Mouse (Mus musculus) neural tube, embryonic 12.5 days (tissue): ENCODE results near the gene Syn3. TPM values are rescaled to one million over a fixed set of nuclear protein-coding genes. Genes with fewer than 3 reads are reported as not detected.

ENCODE experiments used
- ATAC-seq: fragments of 200-750 bp; cut with Nextera tagmentation; 2 replicates; pipeline ENCODE4 v1.8.0; 2017; ENCODE audit warnings: low read depth, mild to moderate bottlenecking, moderate TSS enrichment, moderate library complexity; ENCODE audit not compliant: low FRiP score
- H3K27ac ChIP-seq: fragments of 300-500 bp; sonication (generic); 2 replicates; pipeline ENCODE4 v1.5.1; 2016
- H3K27me3 ChIP-seq: fragments of 300-500 bp; sonication (generic); replicated peaks from 2 replicates; pipeline ENCODE4 v1.6.1; 2016; ENCODE audit warnings: mild to moderate bottlenecking
- H3K36me3 ChIP-seq: fragments of 300-500 bp; sonication (generic); 2 replicates; pipeline ENCODE4 v1.6.1; 2016; ENCODE audit warnings: mild to moderate bottlenecking
- H3K4me1 ChIP-seq: fragments of 300-500 bp; sonication (generic); 2 replicates; pipeline ENCODE4 v1.6.1; 2016
- H3K4me2 ChIP-seq: fragments of 300-500 bp; sonication (generic); replicated peaks from 2 replicates; pipeline ENCODE4 v1.6.1; 2016; ENCODE audit warnings: mild to moderate bottlenecking
- H3K4me3 ChIP-seq: fragments of 300-500 bp; sonication (generic); 2 replicates; pipeline ENCODE4 v1.5.1; 2016
- H3K9ac ChIP-seq: fragments of 300-500 bp; sonication (generic); 2 replicates; pipeline ENCODE4 v1.6.1; 2016; ENCODE audit warnings: mild to moderate bottlenecking
- H3K9me3 ChIP-seq: fragments of 300-500 bp; sonication (generic); 2 replicates; pipeline ENCODE4 v1.6.1; 2016; ENCODE audit warnings: mild to moderate bottlenecking
- WGBS: fragments of 180-500 bp; shearing (Covaris S2); methylation state at CpG from one replicate; pipeline ENCODE4 v1.1.7; 2016; 5-methylcytosine and 5-hydroxymethylcytosine counted together
- polyA plus RNA-seq: library from polyadenylated mRNA; unstranded; fragments of >200 nt; fragmentation: Nextera tagmentation; extraction: Ambion mirVana; gene quantifications from 2 replicates; pipeline ENCODE4 v1.2.1, GENCODE M21; 2016

Gene Syn3
- polyA plus RNA-seq, 1 experiment from 2014 or later: 7.9 TPM

GRCm38 (mm10) chr10:86295454-86296098 is 203.1 kb downstream of the Syn3 start:
- H3K4me1 ChIP-seq: peaks cover 13% of the 10 kb centered on the region
- no peak overlapping the region for H3K27ac ChIP-seq
- H3K9me3 ChIP-seq: no peaks in the 10 kb centered on the region
- WGBS: 17% methylated on average over 13 of the region's 13 CpGs
- no peaks in the 10 kb centered on the region for H3K36me3 ChIP-seq
- H3K4me2 ChIP-seq: peak overlapping the region; percentile 57
- H3K27me3 ChIP-seq: peaks cover 5% of the 10 kb centered on the region
- 0 out of 2 replicates have a peak overlapping the region, but pooled peaks have one; percentile 38 for H3K9ac ChIP-seq
- H3K4me3 ChIP-seq: no peak overlapping the region
- ATAC-seq: 0 out of 2 replicates have a peak, but pooled peaks have one; percentile 7

GRCm38 (mm10) chr10:86294599-86295365 is 203.9 kb downstream of the Syn3 start:
- H3K9ac ChIP-seq: no peak overlapping the region
- H3K36me3 ChIP-seq: no peaks in the 10 kb centered on the region
- no peak overlapping the region for H3K27ac ChIP-seq
- H3K9me3 ChIP-seq: no peaks in the 10 kb centered on the region
- no peak overlapping the region for H3K4me3 ChIP-seq
- H3K27me3 ChIP-seq: peaks cover 5% of the 10 kb centered on the region
- 65% methylated on average over 10 of the region's 10 CpGs for WGBS
- H3K4me1 ChIP-seq: peaks cover 13% of the 10 kb centered on the region
- no peak for ATAC-seq
- no peak overlapping the region for H3K4me2 ChIP-seq

- H3K4me3 ChIP-seq: no peak overlapping the region
- no peak overlapping the region for H3K27ac ChIP-seq
- ATAC-seq: no peak
- no peaks in the 10 kb centered on the region for H3K36me3 ChIP-seq
- no peaks in the 10 kb centered on the region for H3K9me3 ChIP-seq
- no peak overlapping the region for H3K4me2 ChIP-seq
- H3K9ac ChIP-seq: no peak overlapping the region
- H3K27me3 ChIP-seq: peaks cover 5% of the 10 kb centered on the region
- WGBS: 80% methylated on average over 1 of the region's 1 CpGs
- peaks cover 13% of the 10 kb centered on the region for H3K4me1 ChIP-seq
These were observed 204.8 kb downstream of the Syn3 start for GRCm38 (mm10) chr10:86293880-86294279.

DNA sequence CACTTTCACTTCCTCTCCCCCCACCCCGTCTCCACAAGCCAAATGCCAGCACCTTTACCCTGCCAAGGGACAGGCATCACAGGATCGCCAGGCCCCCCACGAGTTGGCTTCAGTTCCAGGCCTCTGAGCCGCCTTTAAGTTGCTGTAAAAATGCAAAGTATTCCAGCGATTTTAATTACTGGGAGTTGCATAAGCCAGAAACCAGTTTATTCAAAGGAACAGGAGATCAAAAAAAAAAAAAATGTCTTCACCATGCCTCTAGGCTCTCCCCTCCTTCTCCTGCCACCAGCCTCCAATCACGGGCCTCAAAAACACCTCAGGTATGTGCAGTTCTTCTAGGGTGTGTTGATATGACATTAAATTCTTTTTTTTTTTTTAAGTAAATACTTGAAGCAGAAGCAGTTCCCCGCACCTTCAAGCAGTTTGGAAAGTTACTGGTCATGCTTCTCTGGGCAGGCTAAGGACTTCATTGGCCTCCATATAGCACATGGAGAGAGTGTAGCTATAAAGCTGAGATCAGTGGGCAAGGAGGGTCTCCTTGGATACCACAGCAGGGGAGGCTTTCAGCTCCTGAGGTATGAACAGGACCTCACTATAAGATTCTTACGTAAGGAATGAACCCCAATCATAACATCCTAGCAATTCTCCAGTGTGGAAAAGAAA is 208.5 kb downstream of the Syn3 start:
- Histone ChIP-seq H3K4me3 (no peak overlapping the region), H3K27ac (no peak overlapping the region), H3K4me2 (no peak overlapping the region), H3K27me3 (peaks cover 5% of the 10 kb centered on the region; the same call in 1 of the 2 replicates), H3K9me3 (no peaks in the 10 kb centered on the region), H3K36me3 (no peaks in the 10 kb centered on the region), H3K9ac (no peak overlapping the region), H3K4me1 (peaks cover 5% of the 10 kb centered on the region)
- WGBS: 81% methylated on average over 8 of the region's 8 CpGs
- no peak for ATAC-seq

DNA sequence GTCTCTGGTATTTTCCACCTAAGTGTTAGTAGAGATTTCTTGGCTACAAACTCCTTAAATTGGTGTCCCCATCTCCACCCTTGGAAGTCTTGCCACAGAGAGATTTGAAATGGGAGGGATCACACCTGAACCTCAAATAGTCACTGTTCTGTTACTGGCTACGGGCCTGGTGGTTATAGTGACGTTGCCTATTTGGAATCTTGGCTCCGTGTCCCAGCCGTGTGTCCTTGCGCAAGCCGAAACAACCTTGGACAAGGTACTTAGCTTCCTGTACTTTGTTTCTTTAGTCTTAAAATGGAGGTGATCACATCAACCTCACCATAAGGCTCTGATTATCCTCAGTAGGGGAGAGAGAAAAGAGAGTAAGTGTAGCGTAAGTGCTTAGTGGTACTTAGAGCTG is 212.2 kb downstream of the Syn3 start:
- Histone ChIP-seq H3K9me3 (no peaks in the 10 kb centered on the region), H3K27ac (no peak overlapping the region), H3K9ac (no peak overlapping the region), H3K4me2 (no peak overlapping the region), H3K27me3 (no peaks in the 10 kb centered on the region), H3K4me3 (no peak overlapping the region), H3K36me3 (no peaks in the 10 kb centered on the region), H3K4me1 (no peaks in the 10 kb centered on the region)
- 94% methylated on average over 7 of the region's 7 CpGs for WGBS
- ATAC-seq: no peak

DNA sequence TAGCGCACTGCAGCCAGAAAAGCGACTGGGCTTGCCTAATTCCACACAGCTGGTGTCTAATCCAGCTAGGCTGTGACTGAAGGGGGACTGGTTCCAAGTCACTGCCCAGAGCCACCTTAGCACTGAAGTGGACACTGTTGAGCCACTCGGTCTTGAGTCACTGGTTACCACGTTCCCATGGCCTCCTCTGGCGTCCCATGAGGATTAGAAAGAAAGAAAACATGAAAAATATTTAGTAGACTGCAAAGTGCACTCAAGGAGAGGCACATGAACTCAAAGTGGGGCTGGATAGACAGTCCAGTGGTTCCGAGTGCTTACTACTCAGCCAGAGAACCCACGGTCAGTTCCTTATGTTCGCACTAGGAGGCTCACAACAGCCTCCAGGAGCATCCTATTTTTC is 217.5 kb downstream of the Syn3 start:
- Histone ChIP-seq H3K9ac (no peak overlapping the region), H3K36me3 (no peaks in the 10 kb centered on the region), H3K4me2 (no peak overlapping the region), H3K9me3 (no peaks in the 10 kb centered on the region), H3K27me3 (no peaks in the 10 kb centered on the region), H3K27ac (no peak overlapping the region), H3K4me3 (no peak overlapping the region), H3K4me1 (no peaks in the 10 kb centered on the region)
- WGBS: 89% methylated on average over 8 of the region's 8 CpGs
- no peak for ATAC-seq

DNA sequence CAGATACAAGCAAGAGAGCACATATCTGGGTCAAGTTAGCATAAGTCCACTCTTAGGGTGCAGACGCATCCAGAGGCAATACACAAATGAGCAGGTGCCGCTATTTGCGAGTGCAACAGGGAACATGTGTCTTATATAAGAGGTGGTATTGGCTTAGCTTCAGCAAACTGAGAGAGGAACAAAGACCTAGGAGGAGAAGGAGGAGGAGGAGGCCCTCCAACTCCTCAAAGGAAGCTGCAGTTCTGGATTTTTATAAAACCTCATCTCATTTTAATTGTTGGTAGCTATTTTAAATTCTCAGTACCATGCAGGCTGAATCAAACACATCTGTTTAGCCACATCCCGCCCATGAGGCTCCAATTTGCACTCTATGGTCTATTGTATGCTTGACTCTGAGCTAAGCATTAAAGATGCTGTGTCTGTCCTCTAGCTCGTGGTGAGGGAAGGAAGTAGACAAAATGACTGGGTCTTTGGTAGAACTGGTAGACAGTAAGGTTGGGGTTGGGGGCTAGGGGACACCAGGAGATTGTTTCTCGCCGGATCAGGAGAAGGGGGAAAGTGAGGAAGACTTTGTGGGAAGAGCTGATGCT is 219.0 kb downstream of the Syn3 start:
- no peak for ATAC-seq

DNA sequence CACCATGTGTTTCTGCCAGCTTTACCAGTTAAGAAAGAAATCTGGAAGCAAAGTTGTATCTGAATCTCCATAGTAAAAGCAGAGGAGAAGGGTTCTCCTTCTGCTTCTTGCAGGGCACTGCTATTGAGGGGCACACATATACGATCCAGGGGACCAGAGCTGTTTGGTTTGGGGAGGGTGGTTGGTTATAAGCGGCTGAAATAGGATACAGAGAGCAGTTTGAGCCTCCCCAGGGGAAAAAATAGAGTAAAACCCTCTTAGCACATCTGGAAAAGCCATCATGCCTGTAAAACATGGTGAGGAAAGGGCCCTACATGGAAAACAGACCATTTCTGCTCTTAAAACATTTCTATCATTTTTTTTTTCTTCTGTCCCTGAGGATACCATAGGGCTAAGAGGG is 220.2 kb downstream of the Syn3 start:
- no peak overlapping the region for H3K27ac ChIP-seq
- no peaks in the 10 kb centered on the region for H3K36me3 ChIP-seq
- no peaks in the 10 kb centered on the region for H3K4me1 ChIP-seq
- no peaks in the 10 kb centered on the region for H3K9me3 ChIP-seq
- H3K4me2 ChIP-seq: no peak overlapping the region
- 66% methylated on average over 2 of the region's 2 CpGs for WGBS
- no peak for ATAC-seq
- H3K27me3 ChIP-seq: no peaks in the 10 kb centered on the region
- H3K9ac ChIP-seq: no peak overlapping the region
- H3K4me3 ChIP-seq: no peak overlapping the region

More for the DNA sequence above, 219.0 kb downstream of the Syn3 start:
- H3K4me1 ChIP-seq: no peaks in the 10 kb centered on the region
- H3K36me3 ChIP-seq: no peaks in the 10 kb centered on the region
- no peaks in the 10 kb centered on the region for H3K27me3 ChIP-seq
- 87% methylated on average over 7 of the region's 7 CpGs for WGBS
- H3K9ac ChIP-seq: no peak overlapping the region
- no peaks in the 10 kb centered on the region for H3K9me3 ChIP-seq
- H3K4me3 ChIP-seq: no peak overlapping the region
- H3K4me2 ChIP-seq: no peak overlapping the region
- no peak overlapping the region for H3K27ac ChIP-seq

DNA sequence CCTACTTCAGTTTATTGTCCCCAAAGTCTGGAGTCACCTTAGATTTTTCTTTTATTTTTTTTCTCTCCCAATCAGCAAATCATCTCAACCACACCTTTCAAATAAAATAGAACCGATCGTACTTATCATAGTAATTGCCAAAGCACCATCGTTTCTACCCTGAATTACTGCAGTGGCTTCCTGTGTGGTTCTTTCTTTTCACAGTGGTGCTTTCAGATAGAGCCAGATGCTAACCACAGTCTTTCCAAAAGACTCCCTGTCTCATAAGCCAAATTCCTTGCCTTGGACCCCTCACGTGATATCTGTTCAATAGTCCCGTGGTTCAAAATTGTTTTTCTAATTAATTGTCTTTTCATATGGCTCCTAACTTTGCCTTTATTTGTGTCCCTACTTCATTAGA is 221.4 kb downstream of the Syn3 start:
- ATAC-seq: no peak
- Histone ChIP-seq H3K4me3 (no peak overlapping the region), H3K9me3 (no peaks in the 10 kb centered on the region), H3K4me2 (no peak overlapping the region), H3K27me3 (no peaks in the 10 kb centered on the region), H3K27ac (no peak overlapping the region), H3K36me3 (no peaks in the 10 kb centered on the region), H3K4me1 (no peaks in the 10 kb centered on the region), H3K9ac (no peak overlapping the region)
- 93% methylated on average over 5 of the region's 5 CpGs for WGBS

DNA sequence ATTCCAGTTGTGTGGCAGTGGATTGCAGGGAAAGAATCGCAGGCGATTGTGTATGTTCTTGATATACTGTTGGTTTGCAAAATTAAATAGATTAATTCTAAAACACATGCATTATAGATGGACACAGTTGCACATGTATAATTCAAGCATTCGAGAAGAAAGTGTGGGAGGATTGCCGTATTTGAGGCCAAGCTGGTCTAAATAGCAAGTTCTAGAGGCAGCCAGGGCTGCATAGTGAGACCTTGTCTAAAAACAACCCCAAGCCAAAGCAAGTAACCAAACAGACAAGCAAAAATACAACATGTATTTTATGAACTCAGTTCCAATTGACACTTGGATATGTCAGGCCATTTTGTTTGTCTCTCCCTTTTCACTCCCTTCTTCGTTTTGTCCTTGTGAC is 223.1 kb downstream of the Syn3 start:
- 89% methylated on average over 5 of the region's 5 CpGs for WGBS
- ATAC-seq: no peak
- H3K27ac ChIP-seq: no peak overlapping the region
- H3K4me3 ChIP-seq: no peak overlapping the region
- no peaks in the 10 kb centered on the region for H3K36me3 ChIP-seq
- no peaks in the 10 kb centered on the region for H3K4me1 ChIP-seq
- no peaks in the 10 kb centered on the region for H3K9me3 ChIP-seq
- no peaks in the 10 kb centered on the region for H3K27me3 ChIP-seq
- no peak overlapping the region for H3K9ac ChIP-seq
- H3K4me2 ChIP-seq: no peak overlapping the region

- Histone ChIP-seq H3K4me1 (no peaks in the 10 kb centered on the region), H3K27ac (no peak overlapping the region), H3K9me3 (no peaks in the 10 kb centered on the region), H3K36me3 (no peaks in the 10 kb centered on the region), H3K4me3 (no peak overlapping the region), H3K27me3 (no peaks in the 10 kb centered on the region), H3K4me2 (no peak overlapping the region), H3K9ac (no peak overlapping the region)
- ATAC-seq: no peak
- WGBS: 77% methylated on average over 19 of the region's 19 CpGs
These were observed 225.1 kb downstream of the Syn3 start for GRCm38 (mm10) chr10:86273410-86274191.
